Mouse (Mus musculus): ENCODE measurements at regions not wholly inside any gene's neighbourhood (a gene's known extent, or its start where the extent isn't known, plus 50 kb on each side); places are given as distances from the start of the nearest gene placed in this dataset.

GRCm38 (mm10) chr16:65916831-65917230, 101.8 kb downstream of the Vgll3 start:
- no peak for DNase-seq (ENCODE audit: low spot score in 2 of 2)

DNA sequence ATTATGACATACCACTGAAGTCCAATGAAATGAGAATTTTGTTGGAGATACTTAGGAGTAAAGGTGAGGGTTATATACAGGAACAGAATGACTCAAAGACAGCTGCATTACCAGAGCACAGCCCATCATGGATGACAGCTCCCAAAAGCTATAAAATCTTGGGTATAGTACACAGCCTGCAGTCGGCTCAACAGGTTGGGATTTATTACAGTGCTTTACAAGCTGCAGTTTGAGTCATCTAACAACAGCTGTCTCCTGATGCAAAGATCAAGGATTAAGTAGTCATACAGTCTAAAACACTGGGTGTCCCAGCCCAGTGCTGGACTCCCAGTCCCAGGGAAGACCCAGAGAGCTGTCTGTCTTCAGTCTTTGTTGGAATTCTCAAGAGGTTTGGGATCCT, 110.9 kb downstream of the Vgll3 start:
- no peak for DNase-seq (ENCODE audit: low spot score in 2 of 2)

DNA sequence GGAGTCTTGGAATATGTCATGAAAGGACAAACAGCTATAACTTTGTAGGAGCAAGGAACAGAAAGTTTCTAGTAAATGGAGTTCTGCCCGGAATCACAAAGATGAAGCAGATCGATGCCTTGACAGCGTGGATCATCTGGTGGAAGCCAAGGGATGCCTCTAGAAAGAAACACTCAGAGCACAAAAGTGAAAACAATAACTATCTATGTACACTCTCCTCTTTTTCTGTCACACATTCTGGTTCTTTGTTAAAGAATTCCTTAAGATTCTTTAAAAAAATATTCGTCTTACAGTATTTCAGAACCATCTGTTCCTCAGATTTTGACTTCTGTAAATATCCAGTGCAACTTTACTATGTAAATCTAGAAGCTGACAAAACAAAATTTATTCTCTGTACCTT, 148.8 kb downstream of the Vgll3 start:
- DNase-seq (ENCODE audit: low spot score in 2 of 2) = no peak

DNA sequence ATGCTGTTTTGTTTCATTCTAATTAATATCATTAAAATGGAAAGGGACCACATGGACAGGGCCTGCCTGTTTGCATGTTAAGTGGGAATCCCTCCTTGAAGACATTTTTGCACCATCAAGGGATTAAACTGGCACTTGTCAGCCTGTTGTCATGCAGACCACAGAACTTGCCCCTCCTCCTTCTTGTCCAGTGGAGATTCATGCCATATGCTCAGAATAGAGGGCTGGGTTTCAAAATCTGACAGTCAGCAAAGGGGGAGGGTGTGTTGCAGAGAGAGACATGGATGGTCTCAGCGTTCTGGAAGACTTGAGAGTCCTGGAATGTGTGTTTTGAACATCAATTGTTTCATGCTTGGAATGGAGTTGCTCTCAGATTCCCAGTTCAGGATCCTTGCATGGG, 149.2 kb downstream of the Vgll3 start:
- no peak for DNase-seq (ENCODE audit: low spot score in 2 of 2)

- no peak for DNase-seq (ENCODE audit: low spot score in 2 of 2)
These were observed 162.0 kb downstream of the Vgll3 start for GRCm38 (mm10) chr16:65977075-65977474.

DNA sequence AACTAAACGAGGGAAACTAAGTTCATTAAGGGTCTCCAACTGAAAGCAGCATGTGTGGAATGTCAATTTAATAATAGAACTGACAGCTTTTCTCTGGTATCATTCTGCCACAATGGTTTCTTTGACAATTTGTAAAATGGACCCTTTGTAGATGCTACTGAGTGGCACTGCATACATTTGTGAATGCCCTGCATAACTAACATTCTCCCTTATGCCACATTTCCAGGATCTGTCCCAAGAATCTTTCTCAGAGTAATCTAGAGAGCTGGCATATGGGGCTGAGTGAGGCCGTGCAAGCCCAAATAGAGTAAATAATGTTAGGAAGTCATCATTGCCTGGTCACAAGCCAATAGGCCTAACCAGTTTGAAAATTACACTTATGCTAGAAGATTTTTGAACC, 172.1 kb downstream of the Vgll3 start:
- no peak for DNase-seq (ENCODE audit: low spot score in 2 of 2)

DNA sequence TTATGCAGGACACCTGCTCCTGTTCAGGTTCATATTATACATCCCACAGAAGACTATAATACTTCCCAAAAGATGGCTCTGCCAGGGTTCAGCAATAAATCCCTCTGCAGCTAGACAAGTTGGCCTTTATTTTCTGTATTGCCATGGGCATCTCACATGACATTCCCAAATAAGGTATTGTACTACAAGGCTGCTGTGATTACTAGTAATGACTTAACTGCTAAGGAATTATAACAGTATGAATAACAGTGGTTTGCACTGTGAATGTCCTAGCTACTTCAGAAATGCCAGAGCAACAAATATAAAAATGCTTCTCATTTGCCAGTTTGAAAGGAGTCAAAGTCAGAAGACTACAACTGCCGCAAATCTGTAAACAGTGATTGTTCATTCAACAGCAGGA, 184.3 kb downstream of the Vgll3 start:
- DNase-seq (ENCODE audit: low spot score in 2 of 2) = no peak

DNA sequence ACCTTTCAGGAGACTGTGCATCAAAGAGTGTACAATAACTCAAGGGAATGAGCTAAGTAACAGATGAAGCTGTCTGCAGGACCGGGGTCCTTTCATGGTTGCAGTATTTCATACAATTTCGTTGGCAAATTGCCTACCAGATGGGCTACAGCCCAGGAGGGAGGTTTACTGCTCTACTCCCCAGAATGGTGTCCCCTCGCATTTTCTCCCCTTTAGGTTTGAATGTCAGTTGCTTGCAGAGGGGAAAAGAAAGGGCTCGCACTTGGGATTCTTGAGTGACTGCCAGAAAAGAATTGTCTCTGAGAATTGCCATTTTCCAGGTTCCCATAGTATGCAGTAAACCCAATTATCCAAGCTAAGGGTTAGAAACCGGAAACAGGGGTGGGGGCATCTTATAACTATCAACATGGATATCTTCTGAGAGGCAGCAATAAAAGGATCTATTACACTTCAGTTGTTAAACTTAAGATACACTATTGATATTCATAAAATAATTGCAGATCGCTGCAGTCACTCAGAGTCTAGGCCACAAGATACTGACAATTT, 185.7 kb downstream of the Vgll3 start:
- DNase-seq (ENCODE audit: low spot score in 2 of 2) = no peak

DNA sequence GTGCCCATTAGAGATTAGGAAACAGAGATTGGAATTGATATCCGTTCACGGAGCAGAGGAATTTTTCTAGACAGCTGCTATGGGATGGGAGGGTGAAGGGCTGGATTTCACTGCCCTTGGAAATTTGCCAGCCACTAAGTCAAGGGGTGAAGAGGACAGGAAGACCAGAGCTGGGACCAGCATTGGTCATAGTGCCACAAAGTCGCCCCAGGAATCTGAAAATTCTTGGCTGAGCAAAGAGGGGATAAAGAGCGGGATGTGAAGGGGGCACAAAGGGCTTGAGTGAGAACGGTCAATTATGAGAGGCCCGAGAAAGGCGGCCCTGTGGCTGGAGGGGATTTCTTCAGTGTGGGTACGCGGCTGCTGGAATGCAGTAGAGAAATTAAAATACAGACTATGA, 189.6 kb downstream of the Vgll3 start:
- DNase-seq (ENCODE audit: low spot score in 2 of 2) = no peak

DNA sequence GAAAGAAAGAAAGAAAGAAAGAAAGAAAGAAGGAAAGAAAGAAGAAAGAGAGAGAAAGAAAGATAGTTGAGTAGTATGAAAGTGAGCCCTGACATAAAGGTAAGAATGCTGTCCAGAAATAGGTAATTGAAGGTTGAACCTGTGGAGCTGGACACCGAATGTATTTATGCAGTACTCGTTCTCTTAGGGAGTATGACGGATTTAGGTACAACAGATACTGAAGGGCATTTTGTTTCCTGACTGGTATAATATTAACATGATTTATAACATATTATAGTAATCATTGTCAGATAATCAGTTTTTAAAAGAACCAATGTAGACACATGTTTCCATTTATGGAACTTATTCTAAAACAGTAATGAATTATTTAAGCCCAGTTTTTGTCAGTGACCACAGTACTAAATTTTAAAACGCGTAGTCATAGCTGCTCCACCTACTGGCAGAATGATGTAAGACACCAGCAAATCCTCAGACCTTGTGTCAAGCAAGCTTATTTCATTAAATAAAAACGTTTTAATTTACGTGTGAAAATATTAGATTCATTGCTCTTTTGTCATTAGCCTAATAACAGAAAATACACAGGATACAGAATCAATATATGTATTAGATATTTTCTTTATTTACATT, 191.0 kb downstream of the Vgll3 start:
- DNase-seq (ENCODE audit: low spot score in 2 of 2) = peak; percentile 4 to 63

DNA sequence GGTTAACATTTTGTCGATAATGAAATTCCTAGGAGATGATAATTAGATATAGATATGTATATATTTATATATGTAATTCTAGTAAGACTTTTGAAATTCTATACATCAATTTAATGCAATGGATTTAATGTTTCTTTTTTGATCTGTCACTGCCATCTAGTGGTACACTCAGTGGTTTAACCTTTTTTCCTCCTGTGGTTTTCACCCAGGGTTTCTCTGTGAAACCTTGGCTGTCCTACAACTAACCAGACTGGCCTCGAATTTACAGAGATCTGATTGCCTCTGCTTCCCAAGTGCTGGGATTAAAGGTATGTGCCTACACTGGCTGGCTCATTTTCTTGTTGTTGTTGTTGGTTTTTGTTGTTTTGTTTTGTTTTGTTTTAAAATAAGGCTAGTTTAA, 198.6 kb downstream of the Vgll3 start:
- peak in 1 of 2 experiments; percentile 16 for DNase-seq (ENCODE audit: low spot score in 2 of 2)

GRCm38 (mm10) chr16:66014861-66015602, 200.0 kb downstream of the Vgll3 start:
- no peak for DNase-seq (ENCODE audit: low spot score in 2 of 2)

DNA sequence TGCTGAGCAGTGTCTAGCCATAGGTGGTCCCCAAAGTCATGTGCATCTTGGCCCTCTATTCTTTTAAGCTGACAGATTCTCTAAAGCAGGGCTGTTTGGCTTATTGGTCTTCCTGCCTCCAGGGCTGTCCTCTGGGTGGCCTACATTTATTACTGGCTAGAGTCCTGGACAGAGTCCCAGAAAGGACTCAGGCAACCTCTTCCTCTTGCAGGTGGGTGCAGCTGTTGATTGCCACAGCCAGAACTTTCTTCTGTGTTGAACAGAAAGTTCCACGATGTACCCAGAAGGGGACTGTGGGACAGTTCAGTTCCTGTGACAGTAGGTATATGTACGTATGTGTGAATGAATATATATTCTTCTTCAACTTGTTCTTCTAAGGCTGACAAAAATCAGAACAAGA, 202.0 kb downstream of the Vgll3 start:
- DNase-seq (ENCODE audit: low spot score in 2 of 2) = no peak

DNA sequence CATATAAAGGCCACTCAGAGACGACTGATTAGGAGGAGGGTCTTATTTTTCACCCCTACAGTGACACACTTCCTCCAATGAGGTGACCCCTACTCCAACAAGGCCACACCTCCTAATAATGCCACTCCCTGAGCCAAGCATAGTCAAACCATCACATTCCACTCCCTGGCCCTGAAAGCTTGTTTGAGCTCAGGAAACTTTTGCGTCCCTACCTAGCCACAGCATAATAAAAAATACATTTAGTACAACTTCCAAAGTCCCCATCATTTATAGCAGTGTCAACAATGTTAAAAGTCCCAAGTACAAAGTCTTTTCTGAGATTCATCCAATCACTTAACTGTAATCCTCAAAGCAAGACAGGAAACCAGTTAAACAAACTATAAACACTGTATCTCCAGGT, 208.3 kb downstream of the Vgll3 start:
- DNase-seq (ENCODE audit: low spot score in 2 of 2) = no peak

Measured in layer of hippocampus, adult 18-20 months (tissue).